In the genomic region with DNA sequence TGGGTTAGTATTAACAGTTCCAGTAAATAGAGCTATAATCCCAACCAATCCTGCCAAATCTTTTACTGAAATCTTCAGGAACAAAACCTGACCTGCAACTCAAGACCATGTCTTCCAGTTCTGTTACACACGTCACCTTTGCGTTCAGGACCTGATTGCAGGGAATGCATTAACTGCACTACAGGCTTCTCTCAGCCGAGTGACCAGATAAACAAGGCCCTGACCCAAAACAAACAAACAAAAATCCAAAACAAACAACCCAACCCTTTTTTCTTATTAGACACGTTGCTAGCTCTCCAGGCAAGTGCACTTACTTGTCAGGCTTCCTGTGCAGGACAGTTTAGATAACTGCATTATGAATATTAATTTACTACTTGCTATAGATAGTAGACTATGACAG, we compare ENCODE assay signal across 14 mouse cellular contexts.
"Had no signal": no experiment of that assay in that cellular context is flagged by ENCODE, and none has a peak within 500 bp of the region (broad histone marks: within the 10 kb centered on the region; RNA-seq: fewer than 3 reads in every experiment).

No protein-coding gene starts in this region.

- H3K4me2 ChIP-seq: kidney, embryonic 15.5 days; limb, embryonic 15.5 days; midbrain, embryonic 11.5 days; midbrain, embryonic 15.5 days; neural tube, embryonic 13.5 days had no signal

- H3K4me3 ChIP-seq: kidney, embryonic 15.5 days; left cerebral cortex, adult 2 months; limb, embryonic 15.5 days; midbrain, embryonic 15.5 days; neural tube, embryonic 13.5 days had no signal

- H3K36me3 ChIP-seq: midbrain, embryonic 15.5 days had no signal

- H3K9ac ChIP-seq: kidney, embryonic 15.5 days; limb, embryonic 15.5 days; liver, embryonic 14.5 days; midbrain, embryonic 15.5 days; neural tube, embryonic 13.5 days had no signal

- H3K27ac ChIP-seq: kidney, embryonic 15.5 days; left cerebral cortex, adult 2 months; limb, embryonic 15.5 days; liver, embryonic 14.5 days; midbrain, embryonic 15.5 days; neural tube, embryonic 13.5 days had no signal

- DNase-seq: kidney, adult 18-20 months; kidney, postnatal 25 days; lung, adult 18-20 months; lung, postnatal 10 days; right cerebral cortex, adult 18-20 months; right cerebral cortex, postnatal 25 days; thymus, postnatal 36 days had no signal

- H3K27me3 ChIP-seq: kidney, embryonic 15.5 days; limb, embryonic 15.5 days; midbrain, embryonic 15.5 days; neural tube, embryonic 13.5 days had no signal

- ATAC-seq: midbrain, embryonic 15.5 days had no signal

- H3K9me3 ChIP-seq: kidney, embryonic 15.5 days; limb, embryonic 15.5 days; midbrain, embryonic 15.5 days; neural tube, embryonic 13.5 days had no signal
